Mouse (Mus musculus) heart, adult 2 months (tissue): ENCODE data around the gene Rpl10a. TPM values are rescaled to one million over a fixed set of nuclear protein-coding genes. Genes with fewer than 3 reads are reported as not detected.
A peak's percentile ranks its signal among the peaks of the same experiment; 100 is the strongest.

Source experiments
- DNase-seq, 2 experiments: peaks; one replicate each; pipeline ENCODE4 v3.0.0; 2021
- H3K27ac ChIP-seq: fragments of 200-600 bp; 2 replicates; pipeline ENCODE4 v1.8.1; 2022
- H3K27me3 ChIP-seq: fragments of 200-500 bp; 2 replicates; pipeline ENCODE4 v1.6.1; 2012; ENCODE audit warnings: mild to moderate bottlenecking, low read length, inconsistent platforms, mixed read lengths; ENCODE audit not compliant: control insufficient read depth, insufficient read depth
- H3K36me3 ChIP-seq: fragments of 200-500 bp; 2 replicates; pipeline ENCODE4 v1.6.1; 2012; ENCODE audit warnings: low read length, inconsistent platforms; ENCODE audit not compliant: control insufficient read depth, insufficient read depth
- H3K4me1 ChIP-seq: fragments of 200-500 bp; 2 replicates; pipeline ENCODE4 v1.6.1; 2011; ENCODE audit warnings: low read length; ENCODE audit not compliant: control insufficient read depth, insufficient read depth
- H3K4me3 ChIP-seq: fragments of 200-600 bp; 2 replicates; pipeline ENCODE4 v1.8.1; 2022
- H3K79me2 ChIP-seq: fragments of 200-500 bp; replicated peaks from 2 replicates; pipeline ENCODE4 v1.6.1; 2012; ENCODE audit warnings: mild to moderate bottlenecking, inconsistent platforms, low read length, moderate library complexity, mixed read lengths; ENCODE audit not compliant: control insufficient read depth, insufficient read depth
- H3K9ac ChIP-seq: fragments of 200-500 bp; 2 replicates; pipeline ENCODE4 v1.6.1; 2012; ENCODE audit warnings: low read depth, mild to moderate bottlenecking, control low read depth, inconsistent platforms, low read length, mixed read lengths
- CTCF ChIP-seq: fragments of 200-600 bp; IDR thresholded peaks from 2 replicates; pipeline ENCODE4 v1.8.1; 2022; ENCODE audit warnings: antibody characterized with exemption, mild to moderate bottlenecking, moderate library complexity
- EP300 ChIP-seq: fragments of 200-500 bp; IDR thresholded peaks from 2 replicates; pipeline ENCODE4 v1.6.1; 2011; ENCODE audit warnings: low read depth, low read length, control low read depth; ENCODE audit not compliant: insufficient read depth
- POLR2A ChIP-seq: fragments of 200-500 bp; IDR thresholded peaks from 2 replicates; pipeline ENCODE4 v1.6.1; 2011; ENCODE audit warnings: mild to moderate bottlenecking, low read depth, low read length, control low read depth; ENCODE audit not compliant: insufficient read depth
- WGBS: fragments of 180-500 bp; shearing (Covaris S2); methylation state at CpG from one replicate; pipeline ENCODE4 v1.1.7; 2018; 5-methylcytosine and 5-hydroxymethylcytosine counted together
- intact Hi-C: fragments of 180-260 bp; cut with DNase I; formaldehyde crosslinking; loops from one replicate; pipeline ENCODE4 v1.15.1; 2025
- polyA plus RNA-seq: library from polyadenylated mRNA; depleted of rRNA; stranded (reverse); fragments of >200 nt; gene quantifications from 2 replicates; pipeline ENCODE4 v1.2.3, GENCODE M21; 2012
- total RNA-seq, 2 experiments: library from RNA; stranded (reverse); gene quantifications; 2 replicates each; pipeline ENCODE4 v1.2.3; 2021

Gene Rpl10a
- total and polyA plus RNA-seq, 3 experiments, result 360 to 1,197 (median 417) TPM

DNA sequence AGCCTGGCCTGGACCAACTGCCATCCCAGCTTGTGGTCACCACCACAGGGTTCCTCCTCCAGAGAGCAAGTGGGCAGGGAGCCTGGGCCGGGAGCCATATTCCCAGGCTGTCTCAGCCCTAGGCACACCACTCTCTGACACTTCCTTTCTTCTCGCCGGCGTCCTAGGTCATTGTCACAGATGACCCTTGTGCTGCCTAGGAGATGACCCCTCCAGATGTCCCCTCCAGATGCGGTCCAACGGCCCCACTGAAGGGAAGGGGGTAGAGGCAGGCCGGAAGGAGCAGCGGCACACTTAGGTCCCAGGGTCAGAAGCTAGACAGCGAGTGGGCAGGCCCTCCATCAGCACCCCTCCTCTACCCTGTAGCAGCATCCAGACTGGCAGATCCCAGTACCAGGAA is 27.9 kb upstream of the Rpl10a start:
- no peak overlapping the region for H3K4me3 ChIP-seq
- WGBS, result 61% methylated on average over 9 of the region's 9 CpGs
- DNase-seq, result no peak
- H3K79me2 ChIP-seq, result no peaks in the 10 kb centered on the region
- intact Hi-C loops, result no loop called here
- no peaks in the 10 kb centered on the region for H3K27me3 ChIP-seq
- H3K36me3 ChIP-seq, result no peaks in the 10 kb centered on the region
- no peak for TF ChIP-seq EP300
- no peak for TF ChIP-seq POLR2A
- no peak for TF ChIP-seq CTCF
- no peak overlapping the region for H3K27ac ChIP-seq
- no peak overlapping the region for H3K9ac ChIP-seq
- H3K4me1 ChIP-seq, result no peaks in the 10 kb centered on the region

DNA sequence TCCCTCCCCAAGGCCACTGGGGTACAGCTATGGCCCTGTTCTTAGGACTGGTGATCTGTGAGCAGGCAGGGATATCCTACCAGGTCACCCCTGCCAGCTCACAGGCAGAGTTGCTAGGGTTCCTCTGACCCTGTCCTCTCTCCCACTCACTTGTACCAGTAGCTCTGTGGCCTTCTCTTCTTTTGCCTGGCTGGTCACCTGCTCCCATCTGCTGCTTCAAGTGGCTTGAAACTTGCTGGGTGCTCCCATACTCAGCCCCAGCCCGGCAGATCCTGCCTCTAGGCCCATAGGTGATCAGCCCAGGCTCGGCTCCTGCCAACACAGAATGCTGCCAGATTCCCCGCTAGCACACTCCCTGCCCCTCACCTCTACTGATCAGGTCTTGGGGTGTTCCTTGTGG is 27.4 kb upstream of the Rpl10a start:
- no peaks in the 10 kb centered on the region for H3K27me3 ChIP-seq
- H3K9ac ChIP-seq, result no peak overlapping the region
- TF ChIP-seq EP300 (no peak), POLR2A (no peak), CTCF (no peak)
- no peak overlapping the region for H3K4me3 ChIP-seq
- no peak for DNase-seq
- no peaks in the 10 kb centered on the region for H3K36me3 ChIP-seq
- H3K79me2 ChIP-seq, result no peaks in the 10 kb centered on the region
- intact Hi-C loops, result no loop called here
- H3K27ac ChIP-seq, result no peak overlapping the region
- no peaks in the 10 kb centered on the region for H3K4me1 ChIP-seq
- WGBS, result 68% methylated on average over 3 of the region's 3 CpGs

DNA sequence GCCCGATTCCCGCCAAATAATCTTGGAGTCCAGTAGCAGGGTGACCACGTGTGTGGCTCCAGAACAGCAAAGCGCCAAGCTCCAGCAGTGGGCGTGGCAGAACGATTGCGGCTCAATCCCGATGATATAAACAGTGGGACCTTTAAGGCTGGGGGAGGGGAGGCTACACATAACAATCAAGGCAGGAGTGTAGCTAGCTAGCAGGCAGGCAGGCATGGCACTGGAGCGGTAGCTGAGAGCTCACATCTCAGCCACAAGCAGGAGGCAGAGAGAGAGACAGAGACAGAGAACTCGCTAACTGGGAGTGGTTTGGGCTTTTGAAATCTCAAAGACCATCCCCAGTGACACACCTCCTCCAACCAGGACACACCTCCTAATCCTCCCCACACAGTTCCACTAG is 23.1 kb upstream of the Rpl10a start:
- Histone ChIP-seq H3K4me1 (peaks cover 2% of the 10 kb centered on the region), H3K27me3 (no peaks in the 10 kb centered on the region), H3K79me2 (no peaks in the 10 kb centered on the region), H3K36me3 (no peaks in the 10 kb centered on the region), H3K4me3 (no peak overlapping the region), H3K27ac (no peak overlapping the region), H3K9ac (no peak overlapping the region)
- TF ChIP-seq EP300 (no peak), POLR2A (no peak), CTCF (no peak)
- no peak for DNase-seq
- intact Hi-C loops, result no loop called here
- WGBS, result 60% methylated on average over 10 of the region's 10 CpGs

GRCm38 (mm10) chr17:28308297-28309195 is 19.7 kb upstream of the Rpl10a start:
- TF ChIP-seq POLR2A, result no peak
- peak; percentile 86 for TF ChIP-seq EP300
- TF ChIP-seq CTCF, result peak; percentile 98
- peak overlapping the region; percentile 54 for H3K27ac ChIP-seq
- H3K4me3 ChIP-seq, result peak overlapping the region; percentile 34
- 3% methylated on average over 18 of the region's 18 CpGs for WGBS
- no peaks in the 10 kb centered on the region for H3K27me3 ChIP-seq
- DNase-seq, result peak; percentile 86 to 92
- H3K36me3 ChIP-seq, result no peaks in the 10 kb centered on the region
- intact Hi-C loops, result loop anchor here (1.0 to 2.0 kb wide), 3 partner anchors 76 to 102 kb away; partner anchors contain the start of genes Def6 and Ppard
- peak overlapping the region; percentile 64 for H3K9ac ChIP-seq
- H3K4me1 ChIP-seq, result peaks cover 2% of the 10 kb centered on the region
- H3K79me2 ChIP-seq, result no peaks in the 10 kb centered on the region

DNA sequence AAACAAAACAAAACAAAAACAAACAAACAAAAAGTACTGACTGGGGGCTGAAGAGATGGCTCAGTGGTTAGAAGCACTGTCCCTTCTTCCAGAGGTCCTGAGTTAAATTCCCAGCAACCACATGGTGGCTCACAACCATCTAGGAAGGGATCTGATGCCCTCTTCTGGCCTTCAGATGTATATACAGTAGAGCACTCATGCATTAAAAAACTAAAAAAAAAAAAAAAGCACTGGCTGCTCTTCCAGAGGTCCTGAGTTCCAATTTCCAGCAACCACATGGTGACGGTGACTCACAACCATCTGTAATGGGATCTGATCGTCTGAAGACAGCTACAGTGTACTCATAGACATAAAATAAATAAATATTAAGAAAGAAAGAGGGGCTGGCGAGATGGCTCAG is 17.4 kb upstream of the Rpl10a start:
- TF ChIP-seq POLR2A, result no peak
- TF ChIP-seq EP300, result no peak
- no peak for TF ChIP-seq CTCF
- no peaks in the 10 kb centered on the region for H3K27me3 ChIP-seq
- H3K27ac ChIP-seq, result no peak overlapping the region
- no peak overlapping the region for H3K4me3 ChIP-seq
- no peaks in the 10 kb centered on the region for H3K36me3 ChIP-seq
- DNase-seq, result no peak
- peaks cover 5% of the 10 kb centered on the region for H3K4me1 ChIP-seq
- WGBS, result 81% methylated on average over 3 of the region's 3 CpGs
- no peak overlapping the region for H3K9ac ChIP-seq
- intact Hi-C loops, result no loop called here
- no peaks in the 10 kb centered on the region for H3K79me2 ChIP-seq

DNA sequence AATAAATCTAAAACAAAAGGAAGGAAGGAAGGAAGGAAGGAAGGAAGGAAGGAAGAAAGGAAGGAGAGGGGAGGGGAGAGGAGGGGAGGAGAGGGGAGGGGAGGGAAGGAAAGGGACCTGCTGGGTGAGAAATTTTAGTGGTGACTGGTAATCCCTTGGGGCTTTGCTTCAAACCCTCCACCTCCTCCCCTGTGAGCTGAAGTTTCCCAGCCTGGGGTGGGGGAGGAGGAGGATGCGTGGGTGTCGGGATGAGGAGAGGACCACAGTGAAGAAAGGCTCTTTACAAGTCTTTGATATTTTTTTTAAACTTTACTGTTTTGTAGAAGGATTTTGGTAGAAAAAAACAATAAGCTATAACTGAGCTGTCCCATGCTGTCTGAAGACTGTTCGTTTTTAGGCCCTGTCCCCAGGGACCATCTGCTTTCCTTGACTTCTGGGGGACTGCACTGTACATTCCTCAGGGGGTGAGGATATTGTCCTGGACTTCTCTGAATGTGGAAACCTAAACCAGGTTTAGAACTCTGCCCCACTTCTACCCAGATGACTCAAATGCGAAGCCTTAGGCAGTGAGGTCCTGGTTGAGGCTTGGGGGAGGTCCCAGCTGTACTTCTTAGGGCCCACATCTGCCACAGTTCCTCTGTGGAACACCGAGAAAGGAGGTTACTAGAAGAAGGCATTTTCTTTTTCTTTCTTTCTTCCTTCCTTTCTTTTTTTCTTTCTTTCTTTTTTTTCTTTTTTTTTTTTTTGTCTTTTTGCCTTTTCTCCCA is 16.7 kb upstream of the Rpl10a start:
- Histone ChIP-seq H3K4me1 (peaks cover 5% of the 10 kb centered on the region), H3K27me3 (no peaks in the 10 kb centered on the region), H3K9ac (no peak overlapping the region), H3K27ac (no peak overlapping the region), H3K79me2 (no peaks in the 10 kb centered on the region), H3K36me3 (no peaks in the 10 kb centered on the region), H3K4me3 (no peak overlapping the region)
- WGBS, result 64% methylated on average over 5 of the region's 5 CpGs
- TF ChIP-seq EP300 (no peak), CTCF (no peak), POLR2A (no peak)
- DNase-seq, result no peak
- intact Hi-C loops, result loop anchor here (2.0 kb wide), 1 partner anchor 17 kb away; the partner anchor contains the start of gene Rpl10a
